Mouse (Mus musculus): Measurements from ENCODE around the gene Nek3.

DNA sequence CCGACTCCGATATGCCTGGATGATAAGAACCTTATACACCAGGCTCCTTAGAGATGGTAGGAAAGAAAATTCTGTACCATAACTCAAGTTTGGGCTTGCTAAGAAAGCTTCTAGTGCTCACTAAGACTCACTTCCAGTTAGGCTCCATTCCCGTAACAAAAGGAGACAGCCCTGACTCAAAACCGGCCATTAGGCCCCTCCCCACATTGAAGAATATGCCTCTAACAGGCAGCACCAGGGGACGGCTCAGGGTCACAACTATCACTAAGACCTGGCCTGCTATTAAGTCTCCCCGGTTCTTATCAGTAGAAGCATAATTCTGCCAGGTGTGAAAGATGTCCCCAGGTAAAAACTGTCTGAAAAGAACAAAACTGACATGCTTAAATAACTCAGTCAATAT lies 20.4 kb downstream of the Nek3 start:
- no peak for TF ChIP-seq CTCF (IDR thresholded peaks at IDR 0.05; ENCODE audit: control insufficient read depth, insufficient read depth, insufficient read length)
- no peak for TF ChIP-seq MAX (IDR thresholded peaks at IDR 0.05)
